Mouse (Mus musculus): Measurements from ENCODE around the gene Olfr441.
"Not testable (repeated sequence)": the region's sequence is repeated elsewhere in the genome, so short reads cannot be mapped to it uniquely, and the experiment has no call there.

The Olfr441 gene

DNA sequence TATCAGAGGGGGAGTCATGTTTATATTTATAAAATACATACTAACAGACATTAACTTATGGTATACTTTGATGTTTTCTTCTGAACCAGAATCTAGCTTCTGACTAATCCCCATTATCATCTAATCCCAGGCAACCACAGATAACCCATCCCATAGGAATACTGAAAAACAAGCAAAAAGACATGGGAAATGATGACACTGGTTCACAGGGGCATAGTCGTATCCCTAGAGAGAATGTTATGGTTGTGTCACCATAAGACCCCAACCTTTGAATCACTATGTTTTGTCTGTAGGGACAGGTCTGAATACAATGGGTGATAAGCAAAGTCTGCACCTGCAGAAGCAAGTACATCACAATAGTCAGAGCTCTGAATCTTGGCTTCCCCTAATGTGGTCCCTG is at the start of gene Olfr441:
Olfr441 (plus strand) TSS at position 301 of the 400 bp plus-strand sequence.
- in situ Hi-C loops (cut with MboI, MseI) = not testable (repeated sequence)

DNA sequence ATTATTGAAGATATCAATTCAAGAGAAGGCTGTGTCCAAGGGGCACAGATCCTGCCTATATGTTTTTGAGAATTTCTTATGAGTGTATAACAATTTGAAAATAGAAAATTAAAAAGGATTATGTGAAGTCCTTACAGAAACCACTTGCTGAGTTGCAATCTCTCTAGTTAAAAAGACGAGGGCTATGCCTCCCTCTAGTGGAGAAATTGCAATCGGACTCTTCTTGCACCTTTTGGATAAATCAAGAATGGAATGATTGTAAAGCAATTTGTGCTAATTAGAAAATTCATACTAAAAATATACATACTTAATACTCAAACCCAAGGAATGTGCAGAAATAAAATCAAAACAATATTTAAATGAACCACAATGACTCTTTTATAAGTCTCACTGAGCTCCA is 27.4 kb upstream of the Olfr441 start:
- in situ Hi-C loops (cut with MboI, MseI) = no loop called here

DNA sequence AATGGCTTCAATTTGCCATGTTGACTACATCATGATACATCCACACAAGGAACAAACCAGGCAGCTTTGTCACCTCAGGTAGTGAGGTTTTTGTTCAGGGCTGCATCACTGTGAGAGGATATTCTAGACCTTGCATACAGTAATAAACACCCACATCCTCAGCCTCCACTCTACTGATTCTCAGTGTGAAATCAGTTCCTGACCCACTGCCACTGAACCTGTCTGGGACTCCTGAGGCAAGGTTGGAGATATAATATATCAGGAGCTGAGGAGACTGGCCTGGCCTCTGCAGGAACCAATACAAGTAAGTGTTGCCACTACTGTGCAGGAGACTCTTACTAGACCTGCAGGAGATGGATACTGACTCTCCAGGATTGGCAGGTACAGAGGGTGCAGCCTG is 24.8 kb upstream of the Olfr441 start:
- in situ Hi-C loops (cut with MboI, MseI) = not testable (repeated sequence)

DNA sequence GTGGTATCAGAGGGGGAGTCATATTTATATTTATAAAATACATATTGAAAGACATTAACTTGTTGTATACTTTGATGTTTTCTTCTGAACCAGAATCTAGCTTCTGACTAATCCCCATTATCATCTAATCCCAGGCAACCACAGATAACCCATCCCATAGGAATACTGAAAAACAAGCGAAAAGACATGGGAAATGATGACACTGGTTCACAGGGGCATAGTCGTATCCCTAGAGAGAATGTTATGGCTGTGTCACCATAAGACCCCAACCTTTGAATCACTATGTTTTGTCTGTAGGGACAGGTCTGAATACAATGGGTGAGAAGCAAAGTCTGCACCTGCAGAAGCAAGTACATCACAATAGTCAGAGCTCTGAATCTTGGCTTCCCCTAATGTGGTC is 40.1 kb downstream of the Olfr441 start, which contains the start of gene Olfr237-ps1:
Olfr237-ps1 (plus strand) TSS at position 301 of the 400 bp plus-strand sequence.
- in situ Hi-C loops (cut with MboI, MseI) = not testable (repeated sequence)

DNA sequence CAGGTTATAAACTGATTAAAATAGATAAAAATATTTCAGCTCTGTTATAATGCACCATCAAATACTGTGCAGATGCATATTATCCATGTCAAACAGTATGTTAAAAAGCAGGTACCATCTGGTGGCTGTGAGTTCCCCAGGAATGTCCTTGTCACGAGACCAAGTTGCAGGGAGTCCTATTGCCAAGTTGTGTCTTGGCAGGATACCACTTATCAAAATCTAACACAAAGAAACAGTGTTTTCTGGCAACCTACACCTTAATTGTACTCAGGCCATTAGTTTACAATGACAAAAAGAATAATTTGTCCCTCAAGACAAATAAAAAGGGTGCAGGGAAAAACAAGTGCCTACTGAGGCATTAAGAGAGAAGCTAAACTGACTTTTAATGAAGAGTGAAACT is 53.3 kb downstream of the Olfr441 start:
- in situ Hi-C loops (cut with MboI, MseI) = no loop called here

DNA sequence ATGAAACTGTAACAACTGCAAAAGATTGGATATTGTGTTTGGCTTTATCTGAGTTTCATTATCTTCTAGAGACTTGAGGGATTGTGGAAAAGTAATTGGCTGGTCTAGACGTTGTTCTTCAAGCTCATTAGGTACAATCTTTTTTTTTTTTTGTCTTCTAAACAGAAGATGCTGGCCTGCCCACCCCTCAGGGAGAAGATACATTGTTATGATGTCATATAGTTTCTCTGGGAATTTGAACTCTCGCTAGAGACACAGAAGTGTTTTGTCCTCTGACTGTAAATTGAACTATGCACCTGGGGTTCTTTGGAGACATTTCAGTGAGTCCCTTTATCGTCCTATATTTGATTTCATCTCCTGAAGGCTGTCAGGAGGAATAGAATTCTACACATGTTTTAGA is 56.8 kb downstream of the Olfr441 start, which contains the start of gene Olfr437:
Olfr437 (plus strand) TSS at position 301 of the 400 bp plus-strand sequence.
- in situ Hi-C loops (cut with MboI, MseI) = no loop called here

DNA sequence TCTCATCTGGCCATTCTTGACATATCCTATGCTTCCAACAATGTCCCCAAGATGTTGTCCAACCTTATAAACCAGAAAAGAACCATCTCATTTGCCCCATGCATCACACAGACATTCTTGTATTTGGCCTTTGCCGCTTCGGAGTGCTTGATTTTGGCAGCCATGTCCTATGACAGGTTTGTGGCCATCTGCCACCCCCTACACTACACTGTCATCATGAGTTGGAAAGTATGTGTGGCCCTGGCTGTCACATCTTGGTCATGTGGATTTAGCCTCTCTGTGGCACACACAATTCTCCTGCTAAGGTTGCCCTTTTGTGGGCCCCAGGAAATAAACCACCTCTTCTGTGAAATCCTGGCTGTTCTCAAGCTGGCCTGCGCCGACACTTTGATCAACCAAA is 61.1 kb downstream of the Olfr441 start:
- in situ Hi-C loops (cut with MboI, MseI) = no loop called here

All from T-helper 1 cell (primary cell).